ENCODE assay signal across 13 mouse cellular contexts in genomic region chr11:32302824-32303419, GRCm38 (mm10). TPM values are rescaled to one million over a fixed set of nuclear protein-coding genes. Genes with fewer than 3 reads are reported as not detected.
DNase-seq lines count a peak whose midpoint lies in the region; ATAC-seq and TF ChIP-seq lines count a peak whose summit lies in the region.
"Had no signal": no experiment of that assay in that cellular context is flagged by ENCODE, and none has a peak within 500 bp of the region (broad histone marks: within the 10 kb centered on the region; RNA-seq: fewer than 3 reads in every experiment).

No protein-coding gene starts in this region.

- H3K4me3 ChIP-seq in intestine, embryonic 16.5 days (ENCODE audit: low read length), result no peak overlapping the region
- H3K4me3 ChIP-seq: midbrain, embryonic 12.5 days had no signal

- H3K4me2 ChIP-seq in intestine, embryonic 16.5 days (ENCODE audit: low read depth, low read length), result no peak overlapping the region
- H3K4me2 ChIP-seq: midbrain, embryonic 12.5 days had no signal

- H3K4me1 ChIP-seq in intestine, embryonic 16.5 days (ENCODE audit: control insufficient read depth, insufficient read depth, low read length), result no peaks in the 10 kb centered on the region
- H3K4me1 ChIP-seq: midbrain, embryonic 12.5 days had no signal

- H3K36me3 ChIP-seq in intestine, embryonic 16.5 days (ENCODE audit: control insufficient read depth, insufficient read depth, low read length), result no peaks in the 10 kb centered on the region
- H3K36me3 ChIP-seq: midbrain, embryonic 12.5 days had no signal

- ATAC-seq in intestine, embryonic 16.5 days, result no peak

- H3K9ac ChIP-seq in intestine, embryonic 16.5 days (ENCODE audit: low read depth, low read length), result no peak overlapping the region
- H3K9ac ChIP-seq: midbrain, embryonic 12.5 days had no signal

- peak; percentile 38 for DNase-seq in layer of hippocampus, adult 11-12 months (ENCODE audit: low spot score)
- no peak for DNase-seq in layer of hippocampus, adult 9-10 months (ENCODE audit: low spot score)
- peak; percentile 62 for DNase-seq in brain, embryonic 14.5 days (ENCODE audit: low read depth)
- peak; percentile 37 to 60 for DNase-seq in frontal cortex, adult 2 months (ENCODE audit: extremely low spot score in 1 of 2, low spot score in 1 of 2)
- peak; percentile 29 for DNase-seq in lung, postnatal 14 days
- no peak for DNase-seq in c-Kit-positive CD71-positive TER-119-positive erythroid progenitor cells, embryonic 14.5 days (ENCODE audit: low spot score)
- no peak for DNase-seq in thymus, postnatal 36 days
- DNase-seq: embryo, embryonic 11 days; kidney, postnatal 25 days; thymus, postnatal 25 days had no signal

- no peaks in the 10 kb centered on the region for H3K27me3 ChIP-seq in intestine, embryonic 16.5 days (replicated peaks; ENCODE audit: control insufficient read depth, insufficient read depth, low read length)

- no peak for TF ChIP-seq POLR2A in brain, embryonic 14.5 days (IDR thresholded peaks at IDR 0.05; ENCODE audit: borderline replicate concordance, extremely low read depth, insufficient read depth, insufficient read length, poor library complexity, severe bottlenecking)

- H3K27ac ChIP-seq in intestine, embryonic 16.5 days (ENCODE audit: low read length), result no peak overlapping the region
- H3K27ac ChIP-seq: midbrain, embryonic 12.5 days had no signal

- no peak for TF ChIP-seq CTCF in brain, embryonic 14.5 days (IDR thresholded peaks at IDR 0.05; ENCODE audit: borderline replicate concordance, extremely low read depth, insufficient read depth, insufficient read length)

- 44% methylated on average over 2 of the region's 2 CpGs for WGBS in intestine, embryonic 16.5 days

- H3K9me3 ChIP-seq in intestine, embryonic 16.5 days (ENCODE audit: control insufficient read depth, low read length), result no peaks in the 10 kb centered on the region
- H3K9me3 ChIP-seq: midbrain, embryonic 12.5 days had no signal

RNA-seq across cellular contexts. Expression of gene Hbq1a, which starts 3.1 kb away (rescaled TPM):
- 1.2 TPM in 2 replicates for polyA plus RNA-seq in brain, embryonic 14.5 days (2012; rRNA removed)
- polyA plus RNA-seq in frontal cortex, adult 2 months (2012; rRNA removed), result 1.3 and 1.8 TPM in 2 replicates
- 0.54 and 0.55 TPM in 2 replicates for polyA plus RNA-seq in intestine, embryonic 16.5 days (2015; fragmentation: Nextera tagmentation; extraction: Ambion mirVana)
- polyA plus RNA-seq: liver, adult 2 months had no signal

RNA-seq across cellular contexts. Expression of gene Hba-a2, which starts 6.6 kb away (rescaled TPM):
- polyA plus RNA-seq in brain, embryonic 14.5 days (2012; rRNA removed), result 4,753 and 6,821 TPM in 2 replicates
- polyA plus RNA-seq in frontal cortex, adult 2 months (2012; rRNA removed), result 443 and 591 TPM in 2 replicates
- 9,012 and 11,055 TPM in 2 replicates for polyA plus RNA-seq in intestine, embryonic 16.5 days (2015; fragmentation: Nextera tagmentation; extraction: Ambion mirVana)

RNA-seq across cellular contexts. Expression of gene Hbq1b, which starts 16.2 kb away (rescaled TPM):
- 1.4 and 2.4 TPM in 2 replicates for polyA plus RNA-seq in brain, embryonic 14.5 days (2012; rRNA removed)
- polyA plus RNA-seq in frontal cortex, adult 2 months (2012; rRNA removed), result 0.50 and 0.71 TPM in 2 replicates
- polyA plus RNA-seq in intestine, embryonic 16.5 days (2015; fragmentation: Nextera tagmentation; extraction: Ambion mirVana), result 2.1 and 3.0 TPM in 2 replicates
- polyA plus RNA-seq: liver, adult 2 months had no signal

RNA-seq across cellular contexts. Expression of gene Hba-a1, which starts 19.6 kb away (rescaled TPM):
- polyA plus RNA-seq in brain, embryonic 14.5 days (2012; rRNA removed), result 2,049 and 2,752 TPM in 2 replicates
- polyA plus RNA-seq in frontal cortex, adult 2 months (2012; rRNA removed), result 138 and 217 TPM in 2 replicates
- polyA plus RNA-seq in intestine, embryonic 16.5 days (2015; fragmentation: Nextera tagmentation; extraction: Ambion mirVana), result 3,658 and 4,448 TPM in 2 replicates

RNA-seq across cellular contexts. Expression of gene Hba-x, which starts 26.7 kb away (rescaled TPM):
- 38.9 and 65.3 TPM in 2 replicates for polyA plus RNA-seq in brain, embryonic 14.5 days (2012; rRNA removed)
- polyA plus RNA-seq in frontal cortex, adult 2 months (2012; rRNA removed), result 5.3 and 14.7 TPM in 2 replicates
- 11.6 and 16.4 TPM in 2 replicates for polyA plus RNA-seq in intestine, embryonic 16.5 days (2015; fragmentation: Nextera tagmentation; extraction: Ambion mirVana)
- polyA plus RNA-seq: liver, adult 2 months had no signal

Comparison
In these comparisons a context has a peak if more than half of its experiments do, and no peak if none do; other contexts are left out.
1. DNase-seq: peak in layer of hippocampus, adult 11-12 months (single experiment), brain, embryonic 14.5 days (single experiment), frontal cortex, adult 2 months (2 of 2) and lung, postnatal 14 days (single experiment); none in layer of hippocampus, adult 9-10 months (single experiment), c-Kit-positive CD71-positive TER-119-positive erythroid progenitor cells, embryonic 14.5 days (single experiment) and thymus, postnatal 36 days (0 of 2).